Mouse (Mus musculus) lung, postnatal 4 days (tissue): ENCODE results near the gene Eif4enif1.
A peak's percentile ranks its signal among the peaks of the same experiment; 100 is the strongest.

ENCODE experiments used
- DNase-seq, 2 experiments: peaks; one replicate each; pipeline ENCODE4 v3.0.0; 2021

Gene Eif4enif1

DNA sequence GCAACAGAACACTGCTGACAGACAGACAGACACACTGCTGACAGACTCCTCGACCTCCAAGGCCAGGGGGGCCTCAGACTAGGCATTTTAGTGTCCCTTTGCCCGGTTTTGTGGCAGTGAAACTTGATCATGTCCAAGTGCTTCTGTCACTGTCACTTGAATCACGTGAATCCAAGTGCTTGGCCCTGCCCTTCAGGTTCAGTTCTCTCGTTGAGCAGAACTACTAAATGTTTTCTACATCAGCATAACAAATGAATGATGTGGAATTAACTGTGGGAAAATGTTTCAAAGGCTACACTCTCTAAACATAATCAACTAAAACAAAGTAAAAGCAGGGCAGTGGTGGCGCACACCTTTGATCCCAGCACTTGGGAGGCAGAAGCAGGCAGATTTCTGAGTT is 76.2 kb downstream of the Eif4enif1 start:
- no peak for DNase-seq

DNA sequence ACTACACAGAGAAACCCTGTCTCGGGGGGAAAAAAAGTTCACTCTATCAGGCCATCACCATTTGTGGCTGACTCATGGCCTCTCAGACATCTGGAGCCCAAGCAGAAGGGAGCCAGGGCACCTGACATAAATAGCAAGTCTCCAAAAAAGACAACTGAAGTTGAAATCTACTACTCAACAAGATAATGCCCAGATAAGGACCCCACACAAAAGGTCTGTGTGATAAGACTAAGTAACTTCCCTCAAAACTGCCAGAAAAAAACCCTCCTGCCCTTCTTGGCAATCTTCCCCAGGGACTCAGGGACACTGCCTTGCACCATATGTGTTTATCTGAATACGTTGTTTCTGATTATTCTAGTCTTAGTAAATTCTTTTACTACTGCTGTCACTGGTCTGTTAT is 77.5 kb downstream of the Eif4enif1 start:
- DNase-seq: no peak

DNA sequence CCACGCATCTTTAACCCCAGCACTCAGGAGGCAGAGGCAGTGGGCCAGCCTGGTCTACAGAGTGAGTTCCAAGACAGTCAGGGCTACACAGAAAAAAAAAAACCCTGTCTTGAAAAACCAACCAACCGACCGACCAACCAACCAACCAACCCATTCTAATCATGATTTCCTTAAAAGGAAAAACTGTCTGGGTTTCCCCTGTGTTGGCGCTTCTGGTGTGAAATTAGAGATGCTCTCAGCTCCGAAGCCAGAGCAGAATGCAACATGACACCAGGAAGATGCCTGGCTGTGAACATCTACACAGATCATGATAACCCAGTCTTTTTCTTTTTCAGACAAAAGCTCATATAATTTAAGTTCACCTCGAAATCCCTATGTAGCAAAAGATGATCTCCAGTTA is 80.7 kb downstream of the Eif4enif1 start:
- DNase-seq: no peak

DNA sequence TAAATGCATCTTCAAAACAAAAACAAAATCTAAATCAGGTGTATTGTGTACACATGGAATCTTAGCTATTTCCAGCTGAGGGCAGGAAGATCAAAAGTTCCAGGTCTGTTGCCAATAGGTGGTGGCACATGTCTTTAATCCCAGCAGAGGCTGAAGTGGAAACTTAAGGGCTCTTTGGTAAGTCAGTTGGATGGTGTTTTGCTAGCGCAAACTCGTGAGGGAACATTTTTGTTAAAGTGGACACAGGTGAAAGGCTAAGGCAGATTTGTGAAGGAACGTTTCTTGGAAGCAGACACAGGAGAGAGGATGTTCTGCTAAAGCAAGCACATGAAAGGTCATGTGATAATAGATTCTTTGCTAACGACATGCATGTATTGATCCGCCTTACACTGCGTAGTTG is 81.5 kb downstream of the Eif4enif1 start:
- DNase-seq: no peak

DNA sequence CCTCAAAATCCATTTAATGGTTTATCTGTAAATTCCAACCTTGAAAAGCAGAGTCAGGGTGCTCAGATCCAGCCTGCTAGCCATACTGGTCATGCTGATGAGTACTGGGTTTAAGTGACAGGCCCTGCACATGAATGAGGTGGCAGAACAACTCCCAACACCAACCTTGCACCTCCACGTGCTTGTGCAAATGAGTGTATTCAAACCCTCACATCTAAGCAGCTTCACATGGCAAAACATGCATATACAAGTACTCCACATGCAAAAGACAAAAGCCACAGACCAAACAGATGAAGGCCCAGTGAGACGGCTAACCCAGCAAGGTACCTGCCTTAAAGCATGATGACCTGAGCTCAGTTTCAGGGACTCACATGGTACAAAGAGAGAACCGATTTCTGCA is 83.7 kb downstream of the Eif4enif1 start:
- no peak for DNase-seq

DNA sequence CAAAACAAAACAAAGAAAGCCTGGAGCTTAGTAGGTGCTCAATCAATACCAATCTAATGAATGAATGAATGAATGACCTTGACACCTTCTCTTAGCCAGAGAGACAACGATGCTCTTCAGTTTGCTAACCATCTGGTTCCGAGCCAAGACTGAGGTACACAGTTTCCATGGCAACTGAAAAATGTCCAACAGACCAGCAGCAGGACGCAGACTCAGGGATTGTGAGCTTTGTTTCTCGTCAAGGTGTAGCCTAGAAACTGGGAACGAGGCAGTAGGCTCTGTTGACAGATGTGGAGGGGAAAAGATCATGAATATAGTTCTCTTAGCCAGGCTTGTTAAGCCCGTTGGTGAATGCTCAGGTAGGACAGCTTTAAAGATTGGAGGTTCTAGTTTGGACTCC is 84.9 kb downstream of the Eif4enif1 start:
- no peak for DNase-seq

DNA sequence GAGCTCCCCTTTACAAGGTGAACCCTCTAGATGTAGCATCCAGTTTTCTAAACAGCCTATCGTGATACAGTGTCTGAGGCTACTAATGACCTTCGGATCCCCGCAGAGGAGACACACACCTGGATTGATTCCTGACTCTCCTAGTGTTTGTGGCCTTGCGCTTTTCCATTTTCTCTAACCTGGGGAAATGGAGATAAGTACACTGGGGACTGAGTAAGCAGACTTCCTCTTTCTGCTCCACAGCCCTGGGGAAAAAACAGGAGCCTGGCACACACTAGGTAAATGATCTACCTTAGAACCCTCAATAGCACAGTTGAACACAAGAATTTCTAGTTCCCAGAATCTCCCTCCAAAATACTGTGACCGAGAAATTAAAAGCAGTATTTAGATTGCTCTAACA is 85.7 kb downstream of the Eif4enif1 start:
- DNase-seq: peak in 1 of 2 experiments; percentile 2

DNA sequence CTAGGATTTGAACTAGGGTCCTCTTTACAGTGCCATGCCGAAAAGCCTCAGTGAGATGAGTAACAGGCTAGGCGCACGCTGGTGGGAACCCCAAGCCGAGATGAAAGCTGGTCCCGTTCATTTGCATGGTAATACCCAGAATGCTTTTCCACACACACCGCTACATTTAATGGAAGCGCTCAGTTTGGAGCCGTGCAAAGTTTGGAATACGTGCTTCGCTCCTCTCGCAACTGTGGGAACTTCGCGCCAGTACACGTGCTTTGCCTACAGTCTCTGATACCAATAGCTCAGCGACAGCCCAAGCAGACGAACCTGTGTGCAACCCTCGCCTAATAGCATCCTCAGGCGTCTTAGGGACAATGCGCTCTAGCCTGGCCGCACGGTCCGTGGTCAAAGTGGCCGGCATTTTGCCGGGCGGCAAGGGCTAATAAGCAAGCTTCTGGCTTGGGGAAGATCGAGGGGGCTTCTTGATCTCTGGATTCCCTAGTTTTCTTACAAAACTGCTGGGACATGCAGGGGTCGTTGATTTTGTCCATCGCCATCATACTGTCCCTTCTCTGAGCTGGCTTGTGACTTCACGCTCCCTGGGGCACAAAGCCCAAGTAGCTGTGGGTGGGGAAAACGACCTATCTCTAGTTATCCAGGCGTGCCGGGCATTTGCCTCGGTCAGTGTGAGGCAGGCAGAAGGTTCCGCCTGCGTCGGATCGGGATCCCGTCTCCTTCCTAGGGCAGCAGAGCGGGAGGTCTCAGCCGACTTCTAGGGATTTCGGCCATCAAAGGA is 86.5 kb downstream of the Eif4enif1 start, which contains the start of gene Patz1:
Gene Patz1, plus strand, starts transcription at position 354 of the 781 bp plus-strand sequence.
- peak in 1 of 2 experiments; percentile 24 for DNase-seq

DNA sequence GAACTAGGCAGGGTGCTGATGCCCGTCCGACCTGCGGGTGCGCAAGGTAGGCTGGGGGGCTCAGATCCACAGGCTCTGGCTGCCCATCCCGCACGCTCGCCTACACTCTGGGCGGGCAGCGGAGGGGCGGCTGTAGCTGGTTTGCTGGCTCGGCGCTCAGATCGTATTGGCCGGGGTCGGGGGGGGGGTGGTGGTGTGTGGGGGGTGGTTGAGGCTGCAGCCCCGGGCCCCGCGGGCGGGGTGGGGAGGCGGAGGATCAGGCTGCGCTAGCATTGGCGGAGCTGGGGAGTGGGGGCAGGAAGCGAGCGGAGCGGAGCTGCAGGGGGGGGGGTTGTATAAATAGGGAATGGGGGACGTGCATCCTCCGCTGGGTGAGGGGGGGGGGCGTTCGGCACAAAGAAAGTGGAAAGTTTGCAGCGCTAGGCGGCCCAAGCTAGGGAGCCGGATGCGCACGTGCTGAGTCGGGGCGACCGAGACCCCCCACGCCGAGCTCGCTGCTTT is 87.2 kb downstream of the Eif4enif1 start:
- DNase-seq: peak; percentile 86 to 94

DNA sequence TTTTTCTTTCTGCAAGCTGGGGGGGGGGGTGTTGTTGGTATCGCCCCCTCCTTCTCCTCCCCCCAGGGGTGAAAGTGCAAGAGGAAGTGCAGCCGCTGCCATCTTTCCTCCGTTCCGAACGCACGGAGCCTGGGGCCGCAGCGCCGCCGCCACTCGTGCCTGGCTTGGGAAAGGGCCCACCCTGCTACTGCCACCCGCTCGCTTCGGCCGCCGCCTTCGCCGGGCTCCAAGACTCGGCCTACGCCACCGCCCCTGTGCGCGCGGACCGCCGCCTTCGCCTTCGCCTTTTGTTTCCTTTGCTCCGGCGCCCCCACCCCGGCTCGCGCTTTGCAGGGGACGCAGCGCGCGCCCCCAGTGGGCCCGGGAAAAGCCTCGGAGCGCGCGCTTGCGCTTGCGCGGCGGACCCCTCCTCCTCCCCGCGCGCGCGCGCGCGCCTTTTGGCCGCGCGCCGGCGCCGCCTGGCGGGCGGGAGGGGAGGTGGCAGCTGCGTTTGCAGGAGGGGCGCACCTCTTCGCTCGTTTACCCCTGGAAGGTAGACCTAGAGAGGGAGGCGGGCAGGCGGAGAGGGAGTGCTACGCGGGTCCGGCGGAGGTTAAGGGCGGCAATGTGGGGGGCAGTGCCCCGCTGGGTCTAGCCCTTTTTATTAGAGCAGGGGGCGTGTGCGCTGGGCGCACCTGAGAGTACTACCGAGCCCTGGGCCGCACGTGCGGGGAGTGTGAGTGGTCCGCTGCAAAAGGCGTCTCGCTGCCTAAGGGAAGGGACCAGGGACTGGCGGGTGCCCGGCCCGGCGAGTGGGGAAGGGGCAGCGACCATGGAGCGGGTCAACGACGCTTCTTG is 87.8 kb downstream of the Eif4enif1 start:
- peak; percentile 88 to 93 for DNase-seq

DNA sequence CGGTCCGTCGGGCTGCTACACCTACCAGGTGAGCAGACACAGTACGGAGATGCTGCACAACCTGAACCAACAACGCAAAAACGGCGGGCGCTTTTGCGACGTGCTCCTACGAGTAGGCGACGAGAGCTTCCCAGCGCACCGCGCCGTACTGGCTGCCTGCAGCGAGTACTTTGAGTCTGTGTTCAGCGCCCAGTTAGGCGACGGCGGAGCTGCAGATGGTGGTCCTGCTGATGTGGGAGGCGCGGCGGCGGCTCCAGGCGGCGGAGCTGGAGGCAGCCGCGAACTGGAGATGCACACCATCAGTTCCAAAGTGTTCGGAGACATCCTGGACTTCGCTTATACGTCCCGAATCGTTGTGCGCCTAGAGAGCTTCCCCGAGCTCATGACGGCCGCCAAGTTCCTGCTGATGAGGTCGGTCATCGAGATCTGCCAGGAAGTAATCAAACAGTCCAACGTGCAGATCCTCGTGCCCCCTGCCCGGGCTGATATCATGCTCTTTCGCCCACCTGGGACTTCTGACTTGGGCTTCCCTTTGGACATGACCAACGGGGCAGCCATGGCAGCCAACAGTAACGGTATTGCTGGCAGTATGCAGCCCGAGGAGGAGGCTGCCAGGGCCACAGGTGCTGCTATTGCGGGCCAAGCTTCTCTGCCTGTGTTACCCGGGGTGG is 88.6 kb downstream of the Eif4enif1 start:
- DNase-seq: peak; percentile 58 to 66

DNA sequence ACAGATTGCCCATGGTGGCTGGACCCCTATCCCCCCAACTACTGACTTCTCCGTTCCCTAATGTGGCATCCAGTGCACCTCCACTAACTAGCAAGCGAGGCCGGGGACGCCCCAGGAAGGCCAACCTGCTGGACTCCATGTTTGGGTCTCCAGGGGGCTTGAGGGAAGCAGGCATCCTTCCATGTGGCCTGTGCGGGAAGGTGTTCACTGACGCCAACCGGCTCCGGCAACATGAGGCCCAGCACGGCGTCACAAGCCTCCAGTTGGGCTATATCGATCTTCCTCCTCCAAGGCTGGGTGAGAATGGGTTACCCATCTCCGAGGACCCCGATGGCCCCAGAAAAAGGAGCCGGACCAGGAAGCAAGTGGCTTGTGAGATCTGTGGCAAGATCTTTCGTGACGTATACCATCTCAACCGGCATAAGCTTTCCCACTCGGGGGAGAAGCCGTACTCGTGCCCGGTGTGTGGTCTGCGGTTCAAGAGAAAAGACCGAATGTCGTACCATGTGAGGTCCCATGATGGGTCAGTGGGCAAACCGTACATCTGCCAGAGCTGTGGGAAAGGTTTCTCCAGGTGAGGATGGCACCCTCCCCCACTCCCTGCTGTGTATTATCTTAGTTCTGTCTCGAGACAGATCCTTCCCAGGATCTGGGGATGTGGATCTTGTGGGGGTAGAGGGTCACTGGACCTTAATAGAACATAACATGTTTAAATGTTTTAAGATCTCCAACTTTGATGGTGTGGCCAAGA is 89.3 kb downstream of the Eif4enif1 start:
- peak; percentile 34 to 40 for DNase-seq

DNA sequence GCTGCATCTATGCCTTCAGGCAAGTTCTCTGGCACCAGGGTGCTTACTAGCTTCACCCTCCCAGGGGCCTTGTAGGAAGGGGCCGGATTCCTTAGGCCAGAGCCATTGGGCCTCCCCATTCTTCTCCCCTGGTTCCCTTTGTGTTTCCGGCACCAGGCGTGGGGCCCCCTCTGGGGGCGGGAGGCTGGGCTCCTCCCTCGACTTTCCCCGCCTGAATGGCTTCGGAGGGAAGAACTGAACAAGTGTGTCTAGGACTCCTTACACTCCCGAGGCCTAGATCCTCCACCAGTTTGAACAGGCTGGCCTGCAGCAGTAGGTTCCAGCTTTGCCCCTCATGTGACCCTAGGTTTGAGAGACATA is 89.8 kb downstream of the Eif4enif1 start:
- DNase-seq: peak; percentile 74 to 81

DNA sequence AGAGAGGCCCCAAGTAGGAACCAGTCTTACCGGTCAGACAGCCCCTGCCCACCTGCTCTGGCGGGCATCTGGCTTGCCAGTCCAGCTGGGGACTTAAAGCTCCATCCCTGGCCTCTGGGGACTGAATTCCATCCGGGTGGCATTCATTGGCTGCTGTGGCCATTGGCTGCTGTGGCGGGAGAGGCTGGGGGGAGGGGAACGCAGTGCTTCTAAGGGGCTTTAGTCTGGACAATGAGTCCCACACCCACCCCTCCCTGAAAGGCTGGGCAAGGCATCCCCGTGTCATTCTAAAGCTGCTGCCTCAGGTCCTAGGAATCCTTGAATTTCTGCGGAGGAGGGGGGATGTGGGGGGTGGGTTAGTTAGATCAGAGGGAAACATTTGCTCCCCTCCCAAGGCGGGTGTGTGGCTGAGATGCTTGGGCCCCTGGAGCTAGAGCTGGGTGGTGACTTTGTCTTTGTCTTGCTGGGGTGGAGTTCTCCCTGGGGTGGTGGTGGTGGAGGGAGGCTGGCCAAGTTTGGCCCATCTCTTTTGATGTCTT is 90.6 kb downstream of the Eif4enif1 start:
- peak; percentile 58 to 75 for DNase-seq

DNA sequence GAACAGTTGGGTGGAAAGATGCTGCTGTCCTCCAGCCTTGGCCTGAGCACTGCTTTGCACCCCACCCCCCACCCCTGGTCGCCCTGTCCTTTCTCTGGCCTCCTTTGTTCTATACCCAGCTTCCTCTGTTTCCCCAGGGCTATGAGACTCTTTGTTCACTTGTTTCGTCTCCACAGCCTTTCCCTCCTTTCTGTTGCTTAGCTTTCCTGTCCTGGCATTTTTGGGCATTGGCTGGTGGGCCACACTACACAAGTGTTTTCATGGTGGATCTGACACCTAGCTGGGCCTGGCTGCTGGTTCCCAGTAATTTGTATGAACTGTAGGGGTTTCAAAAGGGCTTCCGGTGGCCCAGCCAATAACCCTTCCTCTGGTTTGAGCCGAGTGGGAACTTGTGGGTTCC is 91.2 kb downstream of the Eif4enif1 start:
- no peak for DNase-seq
